Mouse (Mus musculus) stomach, embryonic 14.5 days (tissue): ENCODE measurements at regions not wholly inside any gene's neighbourhood (a gene's known extent, or its start where the extent isn't known, plus 50 kb on each side); places are given as distances from the start of the nearest gene placed in this dataset.

Experiments
- ATAC-seq: fragments of 200-750 bp; cut with Nextera tagmentation; 2 replicates; pipeline ENCODE4 v1.8.0; 2017; ENCODE audit warnings: low read depth, moderate TSS enrichment; ENCODE audit not compliant: insufficient number of reproducible peaks, insufficient read depth, low FRiP score
- H3K27ac ChIP-seq: fragments of 300-500 bp; sonication (generic); 2 replicates; pipeline ENCODE4 v1.5.1; 2014; ENCODE audit warnings: mild to moderate bottlenecking, low read length, moderate library complexity, mixed read lengths
- H3K27me3 ChIP-seq: fragments of 300-500 bp; sonication (generic); 2 replicates; pipeline ENCODE4 v1.6.1; 2014; ENCODE audit warnings: low read length, control low read depth, mixed read lengths; ENCODE audit not compliant: control insufficient read depth, insufficient read depth
- H3K36me3 ChIP-seq: fragments of 300-500 bp; sonication (generic); 2 replicates; pipeline ENCODE4 v1.6.1; 2014; ENCODE audit warnings: mild to moderate bottlenecking, control low read depth, low read length, moderate library complexity, mixed read lengths; ENCODE audit not compliant: control insufficient read depth, insufficient read depth
- H3K4me1 ChIP-seq: fragments of 300-500 bp; sonication (generic); 2 replicates; pipeline ENCODE4 v1.6.1; 2014; ENCODE audit warnings: low read length, control low read depth, mixed read lengths; ENCODE audit not compliant: control insufficient read depth, insufficient read depth
- H3K4me2 ChIP-seq: fragments of 300-500 bp; sonication (generic); replicated peaks from 2 replicates; pipeline ENCODE4 v1.6.1; 2014; ENCODE audit warnings: low read depth, low read length, control low read depth
- H3K4me3 ChIP-seq: fragments of 300-500 bp; sonication (generic); 2 replicates; pipeline ENCODE4 v1.5.1; 2014; ENCODE audit warnings: low read depth, low read length, control low read depth
- H3K9ac ChIP-seq: fragments of 300-500 bp; sonication (generic); replicated peaks from 2 replicates; pipeline ENCODE4 v1.6.1; 2014; ENCODE audit warnings: low read depth, mild to moderate bottlenecking, control low read depth, low read length, moderate library complexity, mixed read lengths
- H3K9me3 ChIP-seq: fragments of 300-500 bp; sonication (generic); 2 replicates; pipeline ENCODE4 v1.6.1; 2016; ENCODE audit warnings: low read depth, low read length, control low read depth; ENCODE audit not compliant: control insufficient read depth
- WGBS: fragments of 180-500 bp; shearing (Covaris S2); extraction: QIAGEN DNeasy Blood & Tissue Kit; methylation state at CpG from one replicate; pipeline ENCODE4 v1.1.7; 2014; 5-methylcytosine and 5-hydroxymethylcytosine counted together

DNA sequence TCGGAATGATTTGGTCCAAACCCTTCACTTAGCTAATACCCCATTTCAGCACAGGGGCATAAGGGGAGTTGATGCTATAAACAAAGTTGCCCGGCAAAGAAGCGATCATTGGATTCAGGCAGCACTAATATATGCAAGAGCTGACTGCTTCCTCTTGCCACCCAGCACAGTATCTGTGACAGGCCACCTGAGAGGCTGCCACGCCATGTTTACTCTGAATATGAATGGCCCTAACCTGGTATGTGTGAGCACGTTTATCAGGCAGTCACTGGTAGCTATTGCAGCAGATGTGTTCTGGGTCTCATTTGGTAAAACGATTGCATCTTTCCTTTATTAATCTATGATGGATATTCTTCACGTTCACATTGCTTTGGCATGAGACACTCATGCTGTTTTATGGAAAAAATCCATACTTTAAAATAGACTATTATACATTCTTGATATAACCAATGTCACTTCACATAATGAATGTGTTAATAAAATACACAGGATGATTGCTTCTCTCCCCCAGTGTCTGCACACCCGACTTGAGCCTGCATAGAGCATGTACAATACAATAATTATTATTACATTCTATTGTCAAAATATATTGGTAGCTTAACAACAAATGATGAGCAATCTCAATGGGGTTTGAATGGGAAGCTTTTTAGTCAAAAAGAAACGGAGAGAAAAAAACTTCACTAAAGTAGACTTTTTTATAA, 375.2 kb downstream of the Adgrl2 start:
- Histone ChIP-seq H3K4me2 (no peak overlapping the region), H3K4me1 (no peaks in the 10 kb centered on the region), H3K27ac (no peak overlapping the region), H3K36me3 (no peaks in the 10 kb centered on the region), H3K4me3 (no peak overlapping the region), H3K9me3 (no peaks in the 10 kb centered on the region; the same call in 1 of the 2 replicates), H3K27me3 (no peaks in the 10 kb centered on the region), H3K9ac (no peak overlapping the region)
- no peak for ATAC-seq
- 67% methylated on average over 9 of the region's 9 CpGs for WGBS

GRCm38 (mm10) chr3:148613443-148613842, 376.9 kb downstream of the Adgrl2 start:
- H3K9ac ChIP-seq, result no peak overlapping the region
- 57% methylated on average over 3 of the region's 3 CpGs for WGBS
- no peak for ATAC-seq
- H3K27me3 ChIP-seq, result no peaks in the 10 kb centered on the region
- H3K4me3 ChIP-seq, result no peak overlapping the region
- no peak overlapping the region for H3K4me2 ChIP-seq
- H3K27ac ChIP-seq, result no peak overlapping the region
- H3K4me1 ChIP-seq, result no peaks in the 10 kb centered on the region
- no peaks in the 10 kb centered on the region; the same call in 1 of the 2 replicates for H3K9me3 ChIP-seq
- H3K36me3 ChIP-seq, result no peaks in the 10 kb centered on the region

DNA sequence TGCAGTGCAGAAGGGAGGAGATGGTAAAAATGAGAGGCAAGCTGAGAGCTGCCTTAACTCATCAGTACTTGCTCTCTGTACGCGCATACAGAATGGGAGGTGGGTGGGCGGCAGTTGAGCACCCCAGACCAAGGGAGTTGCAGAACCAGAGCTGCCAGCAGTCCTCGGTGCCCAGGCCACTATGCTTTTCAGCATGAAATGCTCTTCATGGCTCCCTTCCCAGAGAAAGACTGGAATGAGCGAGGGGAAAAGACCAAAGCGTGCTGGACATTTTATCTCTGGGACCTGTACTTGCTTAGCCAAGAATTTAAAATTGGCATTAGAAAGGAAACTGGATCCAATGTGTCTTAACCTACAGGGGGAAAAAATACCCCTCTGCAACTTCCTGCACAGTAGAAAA, 387.1 kb downstream of the Adgrl2 start:
- 86% methylated on average over 6 of the region's 6 CpGs for WGBS
- Histone ChIP-seq H3K27ac (no peak overlapping the region), H3K36me3 (no peaks in the 10 kb centered on the region), H3K9ac (no peak overlapping the region), H3K4me2 (no peak overlapping the region), H3K4me1 (no peaks in the 10 kb centered on the region), H3K27me3 (no peaks in the 10 kb centered on the region), H3K9me3 (no peaks in the 10 kb centered on the region), H3K4me3 (no peak overlapping the region)
- no peak for ATAC-seq

DNA sequence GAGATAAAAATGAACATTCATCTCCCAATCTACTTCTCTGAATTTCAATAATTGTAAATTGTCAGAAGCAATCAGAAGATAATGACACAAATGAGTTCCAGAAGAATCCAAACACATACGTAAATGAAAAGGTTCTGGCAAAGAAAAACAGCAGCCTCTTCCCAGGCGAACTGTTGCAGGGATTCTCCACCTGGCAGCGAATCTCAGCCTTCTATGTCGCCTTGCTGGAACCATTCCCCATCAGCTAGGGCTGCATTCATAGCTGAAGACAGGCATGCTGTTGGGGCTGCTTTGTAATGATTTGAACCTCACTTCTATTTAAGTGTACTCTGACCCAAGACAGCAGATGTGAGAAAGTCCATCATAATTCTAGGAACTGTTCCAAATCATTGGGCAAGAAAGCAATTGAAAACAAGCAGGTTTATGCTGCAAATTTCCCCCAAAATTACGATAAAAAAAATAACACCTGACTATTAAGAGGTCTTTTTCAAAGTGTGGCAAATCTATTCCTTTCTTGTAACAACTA, 387.6 kb downstream of the Adgrl2 start:
- Histone ChIP-seq H3K4me2 (no peak overlapping the region), H3K4me1 (no peaks in the 10 kb centered on the region), H3K9ac (no peak overlapping the region), H3K9me3 (no peaks in the 10 kb centered on the region), H3K27me3 (no peaks in the 10 kb centered on the region), H3K36me3 (no peaks in the 10 kb centered on the region), H3K27ac (no peak overlapping the region), H3K4me3 (no peak overlapping the region)
- WGBS, result 75% methylated on average over 5 of the region's 5 CpGs
- no peak for ATAC-seq

DNA sequence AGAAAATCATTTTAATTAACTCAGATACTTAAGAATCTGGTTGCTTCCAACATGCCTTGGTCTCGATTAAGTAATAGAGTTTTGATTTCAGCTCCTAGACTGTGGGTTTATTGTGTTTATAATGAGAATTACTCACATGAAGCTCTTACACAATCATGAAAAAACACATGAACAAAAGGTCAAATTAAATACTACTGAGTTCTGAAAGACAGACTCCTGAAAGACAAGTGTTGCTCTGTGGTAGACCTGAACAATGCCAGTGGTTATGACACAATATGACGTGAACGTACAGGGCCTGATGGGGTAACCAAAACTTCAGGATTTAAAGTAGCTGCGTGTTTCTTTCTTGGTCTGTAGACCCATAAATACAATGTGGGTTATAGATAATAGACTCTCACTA, 394.8 kb downstream of the Adgrl2 start:
- Histone ChIP-seq H3K9ac (no peak overlapping the region), H3K27me3 (no peaks in the 10 kb centered on the region), H3K4me3 (no peak overlapping the region), H3K4me2 (no peak overlapping the region), H3K9me3 (no peaks in the 10 kb centered on the region), H3K36me3 (no peaks in the 10 kb centered on the region), H3K27ac (no peak overlapping the region), H3K4me1 (no peaks in the 10 kb centered on the region)
- WGBS, result 91% methylated on average over 4 of the region's 4 CpGs
- ATAC-seq, result no peak

GRCm38 (mm10) chr3:148589556-148589955, 400.8 kb downstream of the Adgrl2 start:
- Histone ChIP-seq H3K9me3 (no peaks in the 10 kb centered on the region), H3K27me3 (no peaks in the 10 kb centered on the region), H3K4me2 (no peak overlapping the region), H3K4me1 (no peaks in the 10 kb centered on the region), H3K9ac (no peak overlapping the region), H3K4me3 (no peak overlapping the region), H3K27ac (no peak overlapping the region), H3K36me3 (no peaks in the 10 kb centered on the region)
- WGBS, result 32% methylated on average over 2 of the region's 2 CpGs
- no peak for ATAC-seq

GRCm38 (mm10) chr3:148575735-148576134, 414.6 kb downstream of the Adgrl2 start:
- H3K9me3 ChIP-seq, result no peaks in the 10 kb centered on the region
- no peaks in the 10 kb centered on the region for H3K4me1 ChIP-seq
- ATAC-seq, result no peak
- WGBS, result 87% methylated on average over 1 of the region's 1 CpGs
- H3K36me3 ChIP-seq, result no peaks in the 10 kb centered on the region
- no peaks in the 10 kb centered on the region for H3K27me3 ChIP-seq
- H3K27ac ChIP-seq, result no peak overlapping the region
- no peak overlapping the region for H3K4me3 ChIP-seq
- H3K4me2 ChIP-seq, result no peak overlapping the region
- no peak overlapping the region for H3K9ac ChIP-seq

DNA sequence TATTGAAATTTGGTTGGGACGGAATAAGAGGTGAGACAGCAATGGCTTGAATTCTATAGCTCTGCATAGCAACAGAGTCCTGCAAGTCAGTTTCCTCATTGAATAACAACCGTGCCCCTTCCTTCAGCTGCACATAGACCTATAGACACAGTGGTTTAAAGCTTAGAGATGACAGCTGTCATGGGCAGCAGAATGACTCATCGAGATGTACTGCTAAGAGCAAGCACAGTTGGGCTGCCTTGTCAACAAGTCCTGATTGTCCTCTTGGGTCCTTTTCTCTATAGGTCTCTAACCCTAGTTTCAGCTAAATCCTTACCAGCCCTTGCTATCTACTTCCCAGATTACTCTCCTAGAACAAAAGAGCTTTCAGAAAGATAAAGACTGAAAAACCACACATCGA, 417.9 kb downstream of the Adgrl2 start:
- Histone ChIP-seq H3K4me3 (no peak overlapping the region), H3K27ac (no peak overlapping the region)
- WGBS, result 87% methylated on average over 4 of the region's 4 CpGs

GRCm38 (mm10) chr3:148564716-148565115, 425.6 kb downstream of the Adgrl2 start:
- Histone ChIP-seq H3K36me3 (no peaks in the 10 kb centered on the region), H3K4me3 (no peak overlapping the region), H3K9ac (no peak overlapping the region), H3K4me1 (no peaks in the 10 kb centered on the region), H3K9me3 (no peaks in the 10 kb centered on the region), H3K4me2 (no peak overlapping the region), H3K27ac (no peak overlapping the region), H3K27me3 (no peaks in the 10 kb centered on the region)
- ATAC-seq, result no peak
- WGBS, result 78% methylated on average over 4 of the region's 4 CpGs

More for the DNA sequence above, 417.9 kb downstream of the Adgrl2 start:
- Histone ChIP-seq H3K27me3 (no peaks in the 10 kb centered on the region), H3K4me2 (no peak overlapping the region), H3K9me3 (no peaks in the 10 kb centered on the region), H3K9ac (no peak overlapping the region), H3K36me3 (no peaks in the 10 kb centered on the region), H3K4me1 (no peaks in the 10 kb centered on the region)
- ATAC-seq, result no peak
